Mouse (Mus musculus): Measurements from ENCODE around the gene Gm5678. TPM values are rescaled to one million over a fixed set of nuclear protein-coding genes. Genes with fewer than 3 reads are reported as not detected.
"Not testable (repeated sequence)": the region's sequence is repeated elsewhere in the genome, so short reads cannot be mapped to it uniquely, and the experiment has no call there.

The Gm5678 gene
- polyA plus RNA-seq, 1 experiment from 2014 or later, result not detected

DNA sequence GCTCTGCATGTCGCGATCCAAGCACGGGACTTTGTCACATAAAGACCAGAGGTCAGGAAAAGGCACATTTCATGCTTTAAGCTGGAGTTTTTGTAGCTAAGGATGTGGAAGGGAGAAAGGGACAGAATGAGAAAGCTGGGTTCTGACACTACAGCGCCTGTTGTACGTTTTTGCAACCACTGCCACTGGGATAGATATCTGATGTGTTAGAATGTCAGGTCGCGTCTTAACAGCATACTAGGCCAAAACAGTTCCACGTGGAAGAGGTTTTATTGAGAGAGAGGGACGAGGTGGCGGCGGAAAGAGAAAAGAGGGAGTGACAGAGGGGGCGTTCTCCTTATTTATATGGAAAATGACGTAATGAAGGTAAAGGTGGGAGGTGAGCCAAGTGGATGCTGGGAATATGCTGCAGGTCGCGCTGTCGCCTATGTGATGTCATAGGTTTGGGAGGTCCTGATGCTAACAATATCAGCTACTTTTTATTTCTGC lies 23.4 kb upstream of the Gm5678 start:
- WGBS, result 3% methylated on average over 16 of the region's 16 CpGs
- Histone ChIP-seq H3K36me3 (ENCODE audit: control insufficient read depth, insufficient read depth) (no peaks in the 10 kb centered on the region), H3K9ac (replicated peaks; ENCODE audit: low read depth, low read length) (peak overlapping the region; percentile 71), H3K4me3 (replicated peaks; ENCODE audit: low read length) (peak overlapping the region; percentile 56), H3K9me3 (ENCODE audit: control insufficient read depth, low read length) (no peaks in the 10 kb centered on the region), H3K4me2 (ENCODE audit: low read length) (peak overlapping the region; percentile 99), H3K27ac (ENCODE audit: low read length) (peak overlapping the region; percentile 92), H3K27me3 (replicated peaks; ENCODE audit: control insufficient read depth, insufficient read depth, low read length) (no peaks in the 10 kb centered on the region), H3K4me1 (replicated peaks; ENCODE audit: control insufficient read depth, insufficient read depth, low read length) (peaks cover 21% of the 10 kb centered on the region)
- ATAC-seq, result no peak

DNA sequence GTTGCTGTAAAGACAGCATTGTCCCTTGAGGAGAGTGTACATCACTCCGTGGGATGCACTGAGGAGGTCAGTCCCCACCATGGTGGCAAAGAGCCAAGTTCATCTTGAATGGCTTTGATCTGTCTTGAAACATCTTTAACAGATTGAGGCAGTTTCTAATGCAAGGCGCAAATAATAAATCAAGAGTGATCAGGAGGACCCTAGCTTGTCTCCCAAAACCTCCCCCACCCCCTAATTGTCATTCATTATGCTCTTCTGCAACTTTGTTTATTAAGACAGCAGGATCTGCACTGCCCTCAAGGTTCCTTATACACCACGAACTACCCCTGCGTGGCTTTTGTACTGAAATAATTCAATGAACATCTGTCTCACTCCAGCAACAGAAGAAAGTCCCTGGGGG lies 22.3 kb upstream of the Gm5678 start, which contains the start of gene Cbr1:
Gene Cbr1, plus strand, starts transcription at position 301 of the 400 bp plus-strand sequence.
- H3K36me3 ChIP-seq (ENCODE audit: control insufficient read depth, insufficient read depth), result no peaks in the 10 kb centered on the region
- H3K27ac ChIP-seq (ENCODE audit: low read length), result peak within 1 kb of the TSS; percentile 92
- ATAC-seq, result no peak
- no peaks in the 10 kb centered on the region for H3K9me3 ChIP-seq (ENCODE audit: control insufficient read depth, low read length)
- H3K4me1 ChIP-seq (replicated peaks; ENCODE audit: control insufficient read depth, insufficient read depth, low read length), result peaks cover 21% of the 10 kb centered on the region
- peak within 1 kb of the TSS; percentile 56 for H3K4me3 ChIP-seq (replicated peaks; ENCODE audit: low read length)
- no peaks in the 10 kb centered on the region for H3K27me3 ChIP-seq (replicated peaks; ENCODE audit: control insufficient read depth, insufficient read depth, low read length)
- H3K4me2 ChIP-seq (ENCODE audit: low read length), result peak within 1 kb of the TSS; percentile 99
- 66% methylated on average over 4 of the region's 4 CpGs for WGBS
- peak within 1 kb of the TSS; percentile 71 for H3K9ac ChIP-seq (replicated peaks; ENCODE audit: low read depth, low read length)

DNA sequence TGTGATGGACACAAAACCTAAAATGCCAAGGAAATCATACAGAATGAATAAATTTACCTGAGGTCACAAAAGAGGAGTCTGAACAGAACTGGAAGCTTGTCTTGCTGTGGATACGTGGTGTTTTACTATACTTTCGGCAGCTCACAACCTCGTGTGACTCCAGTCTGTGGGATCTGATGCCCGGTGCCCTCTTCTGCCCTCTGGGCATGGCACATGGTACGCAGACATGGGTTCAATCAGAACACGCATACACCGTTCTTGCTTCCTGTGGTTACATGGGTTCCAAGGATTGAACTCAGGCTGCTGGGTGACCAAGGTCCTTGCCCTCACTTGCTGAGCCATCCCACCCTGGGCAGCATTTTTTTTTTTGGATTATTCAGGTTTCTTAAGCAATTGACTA lies 21.8 kb upstream of the Gm5678 start:
- Histone ChIP-seq H3K27ac (ENCODE audit: low read length) (no peak overlapping the region), H3K4me2 (ENCODE audit: low read length) (no peak overlapping the region), H3K9me3 (ENCODE audit: control insufficient read depth, low read length) (no peaks in the 10 kb centered on the region), H3K9ac (replicated peaks; ENCODE audit: low read depth, low read length) (no peak overlapping the region), H3K4me3 (replicated peaks; ENCODE audit: low read length) (no peak overlapping the region), H3K36me3 (ENCODE audit: control insufficient read depth, insufficient read depth) (0 out of 2 replicates have a peak, but pooled peaks cover under 1% of the 10 kb centered on the region), H3K4me1 (replicated peaks; ENCODE audit: control insufficient read depth, insufficient read depth, low read length) (peaks cover 21% of the 10 kb centered on the region), H3K27me3 (replicated peaks; ENCODE audit: control insufficient read depth, insufficient read depth, low read length) (no peaks in the 10 kb centered on the region)
- no peak for ATAC-seq
- WGBS, result 87% methylated on average over 7 of the region's 7 CpGs

DNA sequence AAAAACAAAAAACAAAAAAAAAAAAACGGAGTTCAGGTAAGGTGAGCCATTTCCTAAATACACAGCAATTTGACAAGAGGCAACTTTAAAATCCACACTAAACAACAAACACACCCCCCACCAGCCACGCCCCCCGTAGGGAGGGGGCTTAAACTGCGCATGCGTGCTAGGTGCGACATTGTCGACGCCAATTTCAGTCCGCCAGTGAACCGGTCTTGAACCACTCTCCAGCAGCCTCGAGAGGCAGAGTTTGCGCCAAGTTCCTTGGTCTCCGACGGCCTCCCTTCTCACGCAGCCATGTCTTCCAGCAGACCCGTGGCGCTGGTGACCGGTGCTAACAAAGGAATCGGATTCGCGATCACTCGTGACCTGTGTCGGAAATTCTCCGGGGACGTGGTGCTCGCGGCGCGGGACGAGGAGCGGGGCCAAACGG lies 20.2 kb upstream of the Gm5678 start:
- H3K4me1 ChIP-seq (replicated peaks; ENCODE audit: control insufficient read depth, insufficient read depth, low read length), result peaks cover 21% of the 10 kb centered on the region
- ATAC-seq, result peak; percentile 29
- no peaks in the 10 kb centered on the region for H3K27me3 ChIP-seq (replicated peaks; ENCODE audit: control insufficient read depth, insufficient read depth, low read length)
- H3K9me3 ChIP-seq (ENCODE audit: control insufficient read depth, low read length), result no peaks in the 10 kb centered on the region
- WGBS, result under 1% methylated on average over 32 of the region's 32 CpGs
- peak overlapping the region; percentile 71; the same call in 1 of the 2 replicates for H3K27ac ChIP-seq (ENCODE audit: low read length)
- peak overlapping the region; percentile 61 for H3K9ac ChIP-seq (replicated peaks; ENCODE audit: low read depth, low read length)
- H3K4me2 ChIP-seq (ENCODE audit: low read length), result peak overlapping the region; percentile 69
- H3K36me3 ChIP-seq (ENCODE audit: control insufficient read depth, insufficient read depth), result peaks cover 3% of the 10 kb centered on the region; the same call in 1 of the 2 replicates
- peak overlapping the region; percentile 69 for H3K4me3 ChIP-seq (replicated peaks; ENCODE audit: low read length)

DNA sequence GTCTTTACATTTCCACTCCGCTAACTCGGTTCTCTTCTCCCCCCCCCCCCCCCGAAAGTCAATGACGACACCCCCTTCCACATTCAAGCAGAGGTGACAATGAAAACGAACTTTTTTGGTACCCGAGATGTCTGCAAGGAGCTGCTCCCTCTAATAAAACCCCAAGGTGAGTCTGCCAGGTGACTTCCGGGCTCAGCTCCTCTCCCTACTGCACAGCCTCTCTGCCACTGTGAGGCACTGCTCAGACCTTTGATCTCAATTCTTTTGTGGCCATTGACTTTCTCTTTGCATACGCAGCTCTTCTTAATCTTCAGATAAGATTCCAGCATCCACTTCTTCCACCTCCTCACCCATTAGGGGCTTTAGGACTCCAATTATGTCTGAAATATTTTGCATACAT lies 19.2 kb upstream of the Gm5678 start:
- WGBS, result 66% methylated on average over 8 of the region's 8 CpGs
- Histone ChIP-seq H3K27me3 (replicated peaks; ENCODE audit: control insufficient read depth, insufficient read depth, low read length) (no peaks in the 10 kb centered on the region), H3K27ac (ENCODE audit: low read length) (no peak overlapping the region), H3K36me3 (ENCODE audit: control insufficient read depth, insufficient read depth) (peaks cover 3% of the 10 kb centered on the region; the same call in 1 of the 2 replicates), H3K4me3 (replicated peaks; ENCODE audit: low read length) (peak overlapping the region; percentile 69), H3K9ac (replicated peaks; ENCODE audit: low read depth, low read length) (no peak overlapping the region), H3K9me3 (ENCODE audit: control insufficient read depth, low read length) (no peaks in the 10 kb centered on the region), H3K4me1 (replicated peaks; ENCODE audit: control insufficient read depth, insufficient read depth, low read length) (peaks cover 21% of the 10 kb centered on the region), H3K4me2 (ENCODE audit: low read length) (peak overlapping the region; percentile 69)
- no peak for ATAC-seq

DNA sequence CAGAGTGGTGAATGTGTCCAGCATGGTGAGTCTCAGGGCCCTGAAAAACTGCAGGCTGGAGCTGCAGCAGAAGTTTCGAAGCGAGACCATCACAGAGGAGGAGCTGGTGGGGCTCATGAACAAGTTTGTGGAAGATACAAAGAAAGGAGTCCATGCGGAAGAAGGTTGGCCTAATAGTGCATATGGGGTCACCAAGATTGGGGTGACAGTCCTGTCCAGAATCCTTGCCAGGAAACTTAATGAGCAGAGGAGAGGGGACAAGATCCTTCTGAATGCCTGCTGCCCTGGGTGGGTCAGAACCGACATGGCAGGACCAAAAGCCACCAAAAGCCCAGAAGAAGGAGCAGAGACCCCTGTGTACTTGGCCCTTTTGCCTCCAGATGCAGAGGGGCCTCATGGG lies 18.1 kb upstream of the Gm5678 start:
- no peak for ATAC-seq

DNA sequence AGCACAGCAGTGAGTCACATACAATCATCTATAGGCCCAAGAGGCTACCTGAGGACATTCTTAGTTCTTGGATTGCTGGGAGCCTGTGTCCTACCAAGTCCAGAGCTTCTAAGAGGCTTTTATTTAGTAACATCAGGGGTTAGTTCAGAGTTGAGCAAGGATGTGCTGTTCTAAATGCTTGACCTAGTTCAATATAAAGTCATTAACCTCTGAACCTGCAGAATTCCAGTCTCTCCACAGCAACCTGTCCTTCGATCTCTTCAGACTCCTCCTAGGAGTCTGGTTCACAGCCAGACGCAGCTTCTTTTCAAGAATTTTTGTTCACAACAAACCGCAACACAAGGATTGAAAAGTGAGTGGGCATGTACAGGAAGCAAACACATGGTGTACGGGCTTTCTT lies 16.9 kb upstream of the Gm5678 start:
- H3K27ac ChIP-seq (ENCODE audit: low read length), result no peak overlapping the region
- no peak for ATAC-seq
- H3K4me1 ChIP-seq (replicated peaks; ENCODE audit: control insufficient read depth, insufficient read depth, low read length), result peaks cover 10% of the 10 kb centered on the region
- no peak overlapping the region for H3K4me2 ChIP-seq (ENCODE audit: low read length)
- 96% methylated on average over 4 of the region's 4 CpGs for WGBS
- H3K4me3 ChIP-seq (replicated peaks; ENCODE audit: low read length), result no peak overlapping the region
- no peaks in the 10 kb centered on the region for H3K9me3 ChIP-seq (ENCODE audit: control insufficient read depth, low read length)
- H3K27me3 ChIP-seq (replicated peaks; ENCODE audit: control insufficient read depth, insufficient read depth, low read length), result no peaks in the 10 kb centered on the region
- H3K9ac ChIP-seq (replicated peaks; ENCODE audit: low read depth, low read length), result no peak overlapping the region
- H3K36me3 ChIP-seq (ENCODE audit: control insufficient read depth, insufficient read depth), result peaks cover 3% of the 10 kb centered on the region; the same call in 1 of the 2 replicates

More for the DNA sequence above, 18.1 kb upstream of the Gm5678 start:
- H3K9ac ChIP-seq (replicated peaks; ENCODE audit: low read depth, low read length), result no peak overlapping the region
- H3K9me3 ChIP-seq (ENCODE audit: control insufficient read depth, low read length), result no peaks in the 10 kb centered on the region
- H3K4me1 ChIP-seq (replicated peaks; ENCODE audit: control insufficient read depth, insufficient read depth, low read length), result peaks cover 14% of the 10 kb centered on the region
- H3K4me3 ChIP-seq (replicated peaks; ENCODE audit: low read length), result no peak overlapping the region
- H3K27me3 ChIP-seq (replicated peaks; ENCODE audit: control insufficient read depth, insufficient read depth, low read length), result no peaks in the 10 kb centered on the region
- H3K36me3 ChIP-seq (ENCODE audit: control insufficient read depth, insufficient read depth), result peaks cover 3% of the 10 kb centered on the region; the same call in 1 of the 2 replicates
- H3K4me2 ChIP-seq (ENCODE audit: low read length), result no peak overlapping the region
- 98% methylated on average over 4 of the region's 4 CpGs for WGBS
- H3K27ac ChIP-seq (ENCODE audit: low read length), result no peak overlapping the region

DNA sequence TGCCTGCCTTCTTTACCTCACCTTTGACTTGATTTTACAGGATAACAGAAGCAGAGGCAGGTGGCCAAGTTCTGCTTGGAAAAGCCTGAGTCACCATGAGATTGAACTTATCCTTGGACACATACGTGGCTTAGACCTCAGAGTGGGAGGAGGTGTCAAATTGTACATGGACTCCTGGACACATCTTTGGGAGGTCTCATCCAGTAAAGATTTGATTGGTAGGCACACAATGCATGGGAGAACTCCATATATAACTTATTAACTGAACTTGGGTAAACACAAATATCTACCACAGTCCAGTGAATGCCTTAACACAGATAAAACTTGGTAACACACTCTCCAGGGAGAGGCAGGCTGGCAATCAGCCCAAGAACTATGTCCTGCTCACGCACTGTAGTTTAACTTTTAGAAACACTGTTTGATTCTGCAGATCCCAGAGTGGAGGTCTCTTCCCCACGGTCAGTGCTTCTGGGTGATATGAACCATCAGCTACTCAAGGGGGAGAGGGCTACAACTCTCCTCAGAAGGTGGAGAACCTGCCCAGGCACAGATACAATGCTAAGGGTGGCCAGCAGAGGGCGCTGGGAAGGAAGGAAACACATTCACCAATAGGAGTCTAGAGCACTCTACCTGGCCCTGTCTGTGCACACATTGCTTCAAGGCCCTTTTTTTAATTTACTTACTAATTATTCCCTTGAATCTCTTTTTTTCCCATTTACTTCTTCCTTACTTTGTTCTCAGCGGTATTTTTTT lies 12.6 kb upstream of the Gm5678 start:
- 40% methylated on average over 5 of the region's 5 CpGs for WGBS
- Histone ChIP-seq H3K4me1 (replicated peaks; ENCODE audit: control insufficient read depth, insufficient read depth, low read length) (no peaks in the 10 kb centered on the region), H3K27me3 (replicated peaks; ENCODE audit: control insufficient read depth, insufficient read depth, low read length) (no peaks in the 10 kb centered on the region), H3K9ac (replicated peaks; ENCODE audit: low read depth, low read length) (no peak overlapping the region), H3K36me3 (ENCODE audit: control insufficient read depth, insufficient read depth) (peaks cover 3% of the 10 kb centered on the region; the same call in 1 of the 2 replicates), H3K4me2 (ENCODE audit: low read length) (no peak overlapping the region), H3K9me3 (ENCODE audit: control insufficient read depth, low read length) (no peaks in the 10 kb centered on the region), H3K27ac (ENCODE audit: low read length) (no peak overlapping the region), H3K4me3 (replicated peaks; ENCODE audit: low read length) (no peak overlapping the region)
- ATAC-seq, result no peak

DNA sequence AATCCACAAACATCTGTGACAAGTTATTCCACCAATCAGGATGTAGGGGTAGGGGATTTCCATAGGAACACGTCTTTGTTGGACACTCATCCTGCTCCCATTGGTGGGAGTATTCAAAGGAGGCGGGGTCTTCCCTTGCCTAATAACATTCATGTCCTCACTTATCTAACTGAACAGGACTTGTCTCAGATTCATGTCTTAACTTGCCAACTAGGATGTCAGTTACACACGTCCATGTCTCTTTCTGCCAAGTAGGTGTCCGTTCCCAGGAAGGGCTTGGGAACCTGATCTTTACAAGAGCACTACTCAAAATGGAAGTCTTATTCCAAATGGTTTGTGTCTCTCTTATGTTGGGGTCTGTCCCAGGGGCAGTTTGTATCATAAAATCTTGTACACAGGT lies 4.1 kb upstream of the Gm5678 start:
- 95% methylated on average over 4 of the region's 4 CpGs for WGBS

More for the DNA sequence above, 4.1 kb upstream of the Gm5678 start:
- not testable (repeated sequence) for H3K4me1 ChIP-seq (replicated peaks; ENCODE audit: control insufficient read depth, insufficient read depth, low read length); H3K27ac ChIP-seq (ENCODE audit: low read length); H3K9ac ChIP-seq (replicated peaks; ENCODE audit: low read depth, low read length); H3K4me2 ChIP-seq (ENCODE audit: low read length); H3K36me3 ChIP-seq (ENCODE audit: control insufficient read depth, insufficient read depth); ATAC-seq; H3K9me3 ChIP-seq (ENCODE audit: control insufficient read depth, low read length); H3K27me3 ChIP-seq (replicated peaks; ENCODE audit: control insufficient read depth, insufficient read depth, low read length); H3K4me3 ChIP-seq (replicated peaks; ENCODE audit: low read length)

All from forebrain, embryonic 16.5 days (tissue).